Mouse (Mus musculus): ENCODE data around the gene Mapk3. TPM values are rescaled to one million over a fixed set of nuclear protein-coding genes. Genes with fewer than 3 reads are reported as not detected.
A peak's percentile ranks its signal among the peaks of the same experiment; 100 is the strongest.

The Mapk3 gene
- total and polyA plus RNA-seq, 3 experiments: 5.2 to 45.1 TPM; not detected in 1

DNA sequence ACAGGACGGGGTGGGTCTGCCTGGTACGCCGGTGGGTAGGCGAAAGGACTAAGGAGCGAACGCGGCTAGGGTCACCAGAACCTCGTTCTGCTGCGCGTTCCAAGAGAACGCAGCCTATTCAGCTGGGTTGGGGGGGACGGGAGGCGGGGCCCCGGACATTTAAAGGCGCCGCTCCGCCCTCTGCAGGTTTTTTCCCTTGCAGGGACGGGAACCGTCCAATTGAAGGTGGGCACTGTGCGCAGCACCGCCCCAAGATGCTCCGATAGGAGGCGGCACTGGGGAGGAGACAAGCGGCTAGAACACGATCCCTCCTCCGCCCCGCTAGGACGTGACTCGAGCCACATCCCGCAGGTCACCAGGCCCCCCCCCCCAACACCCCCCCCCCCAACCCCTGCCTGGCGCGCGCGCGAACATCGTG lies 39.7 kb downstream of the Mapk3 start (continued):
- TF ChIP-seq SMC3 (IDR thresholded peaks at IDR 0.05; ENCODE audit: low read depth, low read length) (no peak), EP300 (IDR thresholded peaks at IDR 0.05; ENCODE audit: low read depth in 1 of 2, low read length in 2 of 2) (no peak), ZC3H11A (IDR thresholded peaks at IDR 0.05; ENCODE audit: low read depth, low read length) (no peak), POLR2AphosphoS5 (IDR thresholded peaks at IDR 0.05; ENCODE audit: borderline replicate concordance, low read depth, low read length) (no peak), RAD21 (IDR thresholded peaks at IDR 0.05; ENCODE audit: low read depth, low read length) (no peak), MAZ (IDR thresholded peaks at IDR 0.05; ENCODE audit: low read depth, low read length) (peak; percentile 90), TAL1 (IDR thresholded peaks at IDR 0.05; ENCODE audit: low read length) (no peak), USF2 (IDR thresholded peaks at IDR 0.05; ENCODE audit: borderline replicate concordance in 1 of 2, insufficient read depth in 1 of 2, low read depth in 1 of 2, low read length in 2 of 2) (no peak), ELF1 (IDR thresholded peaks at IDR 0.05; ENCODE audit: low read depth, low read length) (0 out of 2 replicates have a peak, but pooled peaks have one; percentile 7), GABPA (IDR thresholded peaks at IDR 0.05; ENCODE audit: low read depth, low read length) (no peak), UBTF (IDR thresholded peaks at IDR 0.05; ENCODE audit: borderline replicate concordance, insufficient read depth, low read depth, low read length) (0 out of 2 replicates have a peak, but pooled peaks have one; percentile 71), MXI1 (IDR thresholded peaks at IDR 0.05; ENCODE audit: low read depth, low read length) (peak; percentile 12), USF1 (IDR thresholded peaks at IDR 0.05; ENCODE audit: low read depth, low read length) (peak; percentile 42; the same call in 1 of the 2 replicates), MEF2A (IDR thresholded peaks at IDR 0.05; ENCODE audit: extremely low read depth, insufficient replicate concordance, low read depth, low read length, poor library complexity, severe bottlenecking) (no peak), TCF12 (IDR thresholded peaks at IDR 0.05; ENCODE audit: low read depth, low read length) (no peak; the same call in 1 of the 2 replicates), ZMIZ1 (IDR thresholded peaks at IDR 0.05; ENCODE audit: low read depth, low read length) (peak; percentile 98)

- H3K4me1 ChIP-seq (ENCODE audit: control insufficient read depth in 1 of 2, insufficient read depth in 2 of 2, low read length in 2 of 2): peaks cover 20 to 47% of the 10 kb centered on the region in 2 experiments
- DNase-seq (ENCODE audit: low read depth, low spot score): no peak
Measured at GRCm38 (mm10) chr7:126799468-126800268, 40.3 kb downstream of the Mapk3 start.

More at GRCm38 (mm10) chr7:126799468-126800268, 40.3 kb downstream of the Mapk3 start:
- peaks cover 35% of the 10 kb centered on the region for H3K79me2 ChIP-seq (ENCODE audit: control insufficient read depth, insufficient read depth, low read length, poor library complexity)
- H3K36me3 ChIP-seq (ENCODE audit: control insufficient read depth in 1 of 2, insufficient read depth in 2 of 2, low read length in 2 of 2): peaks cover 13 to 51% of the 10 kb centered on the region in 2 experiments
- peak overlapping the region; percentile 56 to 78 for H3K4me3 ChIP-seq (ENCODE audit: control insufficient read depth in 1 of 2, insufficient read depth in 1 of 2, low read depth in 2 of 2, low read length in 2 of 2)
- TF ChIP-seq MAZ (IDR thresholded peaks at IDR 0.05; ENCODE audit: low read depth, low read length) (peak; percentile 95), ZKSCAN1 (IDR thresholded peaks at IDR 0.05; ENCODE audit: low read depth, low read length) (0 out of 2 replicates have a peak, but pooled peaks have one; percentile 12), ELF1 (IDR thresholded peaks at IDR 0.05; ENCODE audit: low read depth, low read length) (0 out of 2 replicates have a peak, but pooled peaks have one; percentile 48), TBP (IDR thresholded peaks at IDR 0.05; ENCODE audit: low read depth, low read length) (0 out of 2 replicates have a peak, but pooled peaks have one; percentile 53), CTCF (IDR thresholded peaks at IDR 0.05 in 2 of 3, conservative IDR thresholded peaks at IDR 0.05 in 1 of 3; ENCODE audit: control insufficient read depth in 1 of 3, insufficient read depth in 1 of 3, low read depth in 2 of 3, low read length in 3 of 3, poor library complexity in 1 of 3, severe bottlenecking in 1 of 3) (no peak), HCFC1 (IDR thresholded peaks at IDR 0.05; ENCODE audit: low read depth, low read length) (peak; percentile 18; the same call in 1 of the 2 replicates), GABPA (IDR thresholded peaks at IDR 0.05; ENCODE audit: low read depth, low read length) (peak; percentile 84), SIN3A (IDR thresholded peaks at IDR 0.05; ENCODE audit: low read length) (no peak), MEF2A (IDR thresholded peaks at IDR 0.05; ENCODE audit: extremely low read depth, insufficient replicate concordance, low read depth, low read length, poor library complexity, severe bottlenecking) (no peak), ETS1 (IDR thresholded peaks at IDR 0.05; ENCODE audit: low read depth, low read length) (peak; percentile 83), USF2 (IDR thresholded peaks at IDR 0.05; ENCODE audit: borderline replicate concordance in 1 of 2, insufficient read depth in 1 of 2, low read depth in 1 of 2, low read length in 2 of 2) (no peak), EP300 (IDR thresholded peaks at IDR 0.05; ENCODE audit: low read depth in 1 of 2, low read length in 2 of 2) (peak in 1 of 2 experiments; percentile 51; a peak in 2 of 4 replicates), TCF12 (IDR thresholded peaks at IDR 0.05; ENCODE audit: low read depth, low read length) (peak; percentile 32; the same call in 1 of the 2 replicates), MAFK (IDR thresholded peaks at IDR 0.05; ENCODE audit: borderline replicate concordance, low read depth, low read length) (no peak)
- H3K27me3 ChIP-seq (ENCODE audit: control insufficient read depth in 1 of 2, insufficient read depth in 2 of 2, low read length in 2 of 2): no peaks in the 10 kb centered on the region
- peak overlapping the region; percentile 65 for H3K9ac ChIP-seq (ENCODE audit: control insufficient read depth, low read depth, low read length, poor library complexity, severe bottlenecking)
- H3K9me3 ChIP-seq (replicated peaks; ENCODE audit: insufficient read depth, low read length): no peaks in the 10 kb centered on the region
- peak overlapping the region; percentile 92 for H3K27ac ChIP-seq (ENCODE audit: control insufficient read depth, low read depth, low read length)

Data from MEL (cell line).